Mouse (Mus musculus) intestine, postnatal 0 days (tissue): ENCODE data around the gene Dbf4. TPM values are rescaled to one million over a fixed set of nuclear protein-coding genes. Genes with fewer than 3 reads are reported as not detected.

Experiments used
- ATAC-seq: fragments of 200-750 bp; cut with Nextera tagmentation; 2 replicates; pipeline ENCODE4 v1.8.0; 2017; ENCODE audit warnings: mild to moderate bottlenecking, moderate TSS enrichment, moderate library complexity
- H3K27ac ChIP-seq: fragments of 300-500 bp; sonication (generic); 2 replicates; pipeline ENCODE4 v1.5.1; 2014; ENCODE audit warnings: mild to moderate bottlenecking, low read depth, low read length, moderate library complexity
- H3K27me3 ChIP-seq: fragments of 300-500 bp; sonication (generic); replicated peaks from 2 replicates; pipeline ENCODE4 v1.6.1; 2014; ENCODE audit warnings: low read length, mixed read lengths; ENCODE audit not compliant: control insufficient read depth, insufficient read depth
- H3K36me3 ChIP-seq: fragments of 300-500 bp; sonication (generic); 2 replicates; pipeline ENCODE4 v1.6.1; 2014; ENCODE audit warnings: mild to moderate bottlenecking, moderate library complexity; ENCODE audit not compliant: control insufficient read depth, insufficient read depth
- H3K4me1 ChIP-seq: fragments of 300-500 bp; sonication (generic); replicated peaks from 2 replicates; pipeline ENCODE4 v1.6.1; 2014; ENCODE audit warnings: antibody characterized with exemption, low read length, mixed read lengths; ENCODE audit not compliant: control insufficient read depth, insufficient read depth
- H3K4me2 ChIP-seq: fragments of 300-500 bp; sonication (generic); replicated peaks from 2 replicates; pipeline ENCODE4 v1.6.1; 2014; ENCODE audit warnings: low read depth, mild to moderate bottlenecking, moderate library complexity
- H3K4me3 ChIP-seq: fragments of 300-500 bp; sonication (generic); 2 replicates; pipeline ENCODE4 v1.5.1; 2014; ENCODE audit warnings: low read depth, low read length
- H3K9ac ChIP-seq: fragments of 300-500 bp; sonication (generic); 2 replicates; pipeline ENCODE4 v1.6.1; 2014; ENCODE audit warnings: mild to moderate bottlenecking, low read depth, low read length
- H3K9me3 ChIP-seq: fragments of 300-500 bp; sonication (generic); 2 replicates; pipeline ENCODE4 v1.6.1; 2016; ENCODE audit warnings: mixed run types; ENCODE audit not compliant: control insufficient read depth
- CTCF ChIP-seq: sonication (generic); IDR thresholded peaks from 2 replicates; pipeline ENCODE4 v1.5.1; 2016; ENCODE audit warnings: low read depth, mild to moderate bottlenecking, control low read depth, antibody characterized with exemption, moderate library complexity
- WGBS: fragments of 180-500 bp; shearing (Covaris S2); extraction: QIAGEN DNeasy Blood & Tissue Kit; methylation state at CpG from one replicate; pipeline ENCODE4 v1.1.7; 2014; 5-methylcytosine and 5-hydroxymethylcytosine counted together
- polyA plus RNA-seq: library from polyadenylated mRNA; unstranded; fragments of >200 nt; fragmentation: Nextera tagmentation; extraction: Ambion mirVana; gene quantifications from 2 replicates; pipeline ENCODE4 v1.2.1, GENCODE M21; 2015

Dbf4 gene
- polyA plus RNA-seq = 11.1 and 11.6 TPM in 2 replicates

DNA sequence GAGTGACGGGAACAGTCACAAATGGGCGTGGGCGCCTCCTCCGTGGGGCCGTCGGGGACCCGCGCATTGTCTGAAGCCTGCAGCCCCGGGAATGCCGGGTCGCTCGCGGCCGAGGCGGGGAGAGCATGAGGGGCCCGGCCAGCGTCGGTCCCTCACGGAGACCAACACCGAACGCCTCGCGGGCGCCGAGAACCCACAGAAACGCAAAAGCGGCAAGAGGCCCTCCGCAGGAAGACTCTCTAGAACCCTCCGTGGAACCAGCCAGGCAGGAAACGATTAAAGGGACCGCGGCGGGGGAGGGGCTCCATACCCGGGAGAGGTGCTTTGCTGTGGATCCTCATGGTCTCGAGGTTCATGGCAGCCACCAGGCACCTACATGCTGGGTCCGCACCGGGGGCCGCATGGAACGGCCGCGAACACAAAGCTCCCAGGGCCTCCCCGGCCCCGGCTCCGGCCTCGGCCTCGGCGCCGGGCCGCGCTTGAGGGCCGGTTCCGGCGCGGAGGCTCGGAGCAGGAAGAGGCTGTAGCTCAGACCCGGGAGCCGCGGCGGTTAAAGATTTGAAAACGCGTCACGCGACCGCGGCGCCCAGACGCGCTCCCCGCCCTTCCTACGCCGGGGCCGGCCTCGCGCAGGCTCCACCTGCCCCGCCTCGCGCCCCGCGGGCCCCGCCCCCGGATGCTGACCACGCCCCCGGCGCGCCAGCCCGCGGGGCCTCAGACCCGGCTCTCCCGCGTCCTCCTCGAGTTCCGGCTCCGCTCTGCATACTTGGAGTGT is at the start of gene Dbf4, which contains the start of gene Slc25a40:
Gene Dbf4 (minus strand): TSS at position 560 of the 775 bp plus-strand sequence.
Gene Slc25a40 (plus strand): TSS at position 694 of the 775 bp plus-strand sequence.
- peak within 1 kb of the TSS; percentile 83 for H3K4me3 ChIP-seq

DNA sequence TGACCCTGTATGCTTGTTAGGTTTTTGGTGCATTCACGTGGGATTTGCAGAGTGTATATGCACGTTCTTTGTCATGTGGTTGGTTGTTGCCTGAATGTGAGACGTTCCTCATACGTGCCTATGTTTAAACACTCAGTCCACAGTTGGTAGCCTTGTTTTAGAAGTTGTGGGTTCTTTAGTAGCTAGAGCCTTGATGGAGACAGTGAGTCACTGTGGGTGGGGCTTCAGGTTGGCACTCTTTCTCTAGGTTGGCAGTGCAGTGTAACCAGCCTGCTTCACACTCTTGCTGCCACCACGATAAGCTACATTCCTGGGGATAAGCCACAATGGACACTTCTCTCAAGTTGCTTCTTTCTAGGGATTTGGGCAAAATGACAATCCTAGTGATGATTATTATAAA is 34.0 kb upstream of the Dbf4 start:
- Histone ChIP-seq H3K27me3 (no peaks in the 10 kb centered on the region), H3K27ac (no peak overlapping the region), H3K36me3 (peaks cover 7% of the 10 kb centered on the region), H3K4me2 (no peak overlapping the region), H3K4me3 (no peak overlapping the region), H3K9ac (no peak overlapping the region), H3K4me1 (no peaks in the 10 kb centered on the region), H3K9me3 (no peaks in the 10 kb centered on the region)
- 86% methylated on average over 5 of the region's 5 CpGs for WGBS
- no peak for ATAC-seq
- TF ChIP-seq CTCF = no peak

More for the DNA sequence above, at the start of gene Dbf4, which contains the start of gene Slc25a40:
- WGBS = under 1% methylated on average over 93 of the region's 93 CpGs
- no peak for TF ChIP-seq CTCF
- peak; percentile 99 for ATAC-seq
- peak within 1 kb of the TSS; percentile 85 for H3K27ac ChIP-seq
- peaks cover 9% of the 10 kb centered on the region; the same call in 1 of the 2 replicates for H3K4me1 ChIP-seq
- no peaks in the 10 kb centered on the region for H3K27me3 ChIP-seq
- peak within 1 kb of the TSS; percentile 96 for H3K4me2 ChIP-seq
- peaks cover 5% of the 10 kb centered on the region; the same call in 1 of the 2 replicates for H3K36me3 ChIP-seq
- peak within 1 kb of the TSS; percentile 89 for H3K9ac ChIP-seq
- H3K9me3 ChIP-seq = no peaks in the 10 kb centered on the region

- Histone ChIP-seq H3K36me3 (peaks cover 7% of the 10 kb centered on the region), H3K4me2 (no peak overlapping the region), H3K9ac (no peak overlapping the region), H3K9me3 (no peaks in the 10 kb centered on the region), H3K27me3 (no peaks in the 10 kb centered on the region), H3K4me1 (no peaks in the 10 kb centered on the region), H3K4me3 (no peak overlapping the region), H3K27ac (no peak overlapping the region)
- TF ChIP-seq CTCF = no peak
- no peak for ATAC-seq
Observed at GRCm38 (mm10) chr5:8455565-8455964, 33.0 kb upstream of the Dbf4 start.

DNA sequence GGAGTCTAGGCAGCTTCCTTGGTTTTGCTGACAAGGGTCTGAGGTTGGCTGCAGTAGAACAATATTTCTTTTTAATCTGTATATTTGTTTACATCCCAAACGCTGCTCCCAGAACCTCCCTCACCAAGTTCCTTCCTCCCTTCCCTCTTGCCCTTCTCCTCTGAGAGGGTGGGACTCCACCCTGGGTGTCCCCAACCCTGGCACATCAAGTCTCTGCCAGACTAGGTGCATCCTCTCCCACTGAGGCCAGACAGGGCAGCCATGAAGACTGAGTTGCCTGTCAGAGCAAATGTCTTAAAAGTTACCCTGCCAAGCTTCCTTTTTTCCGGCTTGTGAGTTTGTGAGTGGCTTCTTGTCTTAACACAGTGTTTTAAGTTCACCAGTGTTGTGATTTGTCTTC is 16.6 kb upstream of the Dbf4 start:
- no peak overlapping the region for H3K4me3 ChIP-seq
- WGBS = 56% methylated on average over 2 of the region's 2 CpGs
- H3K27me3 ChIP-seq = no peaks in the 10 kb centered on the region
- H3K9ac ChIP-seq = no peak overlapping the region
- H3K4me2 ChIP-seq = no peak overlapping the region
- ATAC-seq = no peak
- TF ChIP-seq CTCF = no peak
- no peaks in the 10 kb centered on the region for H3K4me1 ChIP-seq
- no peaks in the 10 kb centered on the region for H3K9me3 ChIP-seq
- H3K36me3 ChIP-seq = peaks cover 9% of the 10 kb centered on the region; the same call in 1 of the 2 replicates
- no peak overlapping the region for H3K27ac ChIP-seq

DNA sequence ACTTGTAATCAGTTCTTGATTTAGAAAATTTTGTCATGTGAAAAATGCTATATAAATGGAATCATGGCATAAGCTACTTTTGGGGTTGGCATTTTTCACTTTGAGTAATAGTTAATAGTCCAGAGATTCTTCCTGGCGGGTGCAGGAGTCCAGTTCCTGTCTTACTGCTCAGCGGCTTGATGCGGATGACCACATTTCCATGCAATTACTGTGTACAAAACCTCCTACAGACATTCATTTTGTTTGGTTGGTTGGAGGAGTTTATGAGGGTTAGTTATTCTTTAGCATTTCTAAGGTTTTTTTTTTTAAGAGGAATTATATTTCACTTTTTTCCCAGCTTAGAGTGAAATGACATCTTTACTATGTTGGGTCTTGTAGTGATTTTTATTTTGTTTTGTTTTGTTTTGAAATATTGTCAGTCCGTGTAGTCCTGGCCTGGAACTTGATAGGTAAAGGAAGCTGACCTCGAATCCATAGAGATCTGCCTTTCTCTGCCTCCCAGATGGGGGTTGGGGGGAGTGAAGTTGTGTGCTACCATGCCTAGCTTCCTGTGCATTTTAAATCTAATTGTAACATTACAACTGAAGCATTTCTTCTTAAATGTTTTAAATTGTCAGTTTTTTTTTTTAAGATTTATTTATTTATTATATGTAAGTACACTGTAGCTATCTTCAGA is 15.1 kb upstream of the Dbf4 start:
- no peaks in the 10 kb centered on the region for H3K4me1 ChIP-seq
- H3K4me2 ChIP-seq = no peak overlapping the region
- H3K27ac ChIP-seq = no peak overlapping the region
- no peaks in the 10 kb centered on the region for H3K27me3 ChIP-seq
- peaks cover 9% of the 10 kb centered on the region; the same call in 1 of the 2 replicates for H3K36me3 ChIP-seq
- H3K4me3 ChIP-seq = no peak overlapping the region
- 91% methylated on average over 5 of the region's 5 CpGs for WGBS
- no peak overlapping the region for H3K9ac ChIP-seq
- TF ChIP-seq CTCF = no peak
- H3K9me3 ChIP-seq = no peaks in the 10 kb centered on the region
- no peak for ATAC-seq

DNA sequence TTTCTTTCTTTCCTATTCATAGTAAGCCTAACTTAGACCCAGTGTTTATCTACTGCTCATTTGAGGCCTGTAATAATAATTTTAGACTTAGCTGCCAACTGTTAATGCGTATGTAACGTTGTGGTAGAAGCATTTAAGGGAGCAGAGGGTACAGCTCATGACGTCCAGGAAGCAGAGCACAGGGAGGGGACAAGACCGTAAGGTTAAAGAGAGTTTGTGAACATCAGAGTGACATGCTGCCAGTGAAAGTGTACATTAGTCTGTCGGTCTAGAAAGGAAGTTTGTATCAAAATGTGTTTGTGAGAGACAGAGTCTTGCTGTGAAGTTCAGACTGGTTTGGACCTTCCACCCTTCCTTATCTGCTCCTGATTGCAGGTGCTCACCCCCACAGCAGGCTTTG is 3.4 kb upstream of the Dbf4 start:
- Histone ChIP-seq H3K4me2 (no peak overlapping the region), H3K27me3 (no peaks in the 10 kb centered on the region), H3K4me1 (peaks cover 9% of the 10 kb centered on the region; the same call in 1 of the 2 replicates), H3K9ac (no peak overlapping the region), H3K4me3 (no peak overlapping the region), H3K9me3 (no peaks in the 10 kb centered on the region), H3K27ac (no peak overlapping the region), H3K36me3 (no peaks in the 10 kb centered on the region; the same call in 1 of the 2 replicates)
- no peak for TF ChIP-seq CTCF
- ATAC-seq = no peak
- WGBS = 46% methylated on average over 5 of the region's 5 CpGs
